Mouse (Mus musculus): ENCODE measurements around the gene Thsd4.
"Not testable (repeated sequence)": the region's sequence is repeated elsewhere in the genome, so short reads cannot be mapped to it uniquely, and the experiment has no call there.

Gene Thsd4

GRCm38 (mm10) chr9:60224039-60224695 is 297.7 kb downstream of the Thsd4 start:
- no peak for DNase-seq (ENCODE audit: low spot score in 2 of 2)

GRCm38 (mm10) chr9:60220431-60220830 is 301.4 kb downstream of the Thsd4 start:
- no peak for DNase-seq (ENCODE audit: low spot score in 2 of 2)

- no peak for DNase-seq (ENCODE audit: low spot score in 2 of 2)
These were observed 303.4 kb downstream of the Thsd4 start for GRCm38 (mm10) chr9:60218396-60218795.

GRCm38 (mm10) chr9:60216029-60216428 is 305.8 kb downstream of the Thsd4 start:
- DNase-seq (ENCODE audit: low spot score in 2 of 2), result no peak

- DNase-seq (ENCODE audit: low spot score in 2 of 2), result no peak
These were observed 308.7 kb downstream of the Thsd4 start for GRCm38 (mm10) chr9:60213111-60213510.

GRCm38 (mm10) chr9:60208843-60209242 is 313.0 kb downstream of the Thsd4 start:
- no peak for DNase-seq (ENCODE audit: low spot score in 2 of 2)

GRCm38 (mm10) chr9:60203141-60203540 is 318.7 kb downstream of the Thsd4 start:
- DNase-seq (ENCODE audit: low spot score in 2 of 2), result no peak

- no peak for DNase-seq (ENCODE audit: low spot score in 2 of 2)
These were observed 321.4 kb downstream of the Thsd4 start for GRCm38 (mm10) chr9:60200436-60200835.

GRCm38 (mm10) chr9:60198530-60199200 is 323.2 kb downstream of the Thsd4 start:
- no peak for DNase-seq (ENCODE audit: low spot score in 2 of 2)

- DNase-seq (ENCODE audit: low spot score in 2 of 2), result no peak
These were observed 326.3 kb downstream of the Thsd4 start for GRCm38 (mm10) chr9:60195502-60195901.

GRCm38 (mm10) chr9:60194905-60195304 is 326.9 kb downstream of the Thsd4 start:
- no peak for DNase-seq (ENCODE audit: low spot score in 2 of 2)

GRCm38 (mm10) chr9:60192321-60192720 is 329.5 kb downstream of the Thsd4 start:
- DNase-seq (ENCODE audit: low spot score in 2 of 2), result no peak

- DNase-seq (ENCODE audit: low spot score in 2 of 2), result no peak
These were observed 334.4 kb downstream of the Thsd4 start for GRCm38 (mm10) chr9:60187437-60187836.

- DNase-seq (ENCODE audit: low spot score in 2 of 2), result no peak
These were observed 334.9 kb downstream of the Thsd4 start for GRCm38 (mm10) chr9:60186948-60187347.

- no peak for DNase-seq (ENCODE audit: low spot score in 2 of 2)
These were observed 337.8 kb downstream of the Thsd4 start for GRCm38 (mm10) chr9:60184083-60184482.

GRCm38 (mm10) chr9:60182371-60182770 is 339.5 kb downstream of the Thsd4 start:
- DNase-seq (ENCODE audit: low spot score in 2 of 2), result no peak

- DNase-seq (ENCODE audit: low spot score in 2 of 2), result no peak
These were observed 340.9 kb downstream of the Thsd4 start for GRCm38 (mm10) chr9:60180936-60181335.

- no peak for DNase-seq (ENCODE audit: low spot score in 2 of 2)
These were observed 341.7 kb downstream of the Thsd4 start for GRCm38 (mm10) chr9:60180114-60180513.

- no peak for DNase-seq (ENCODE audit: low spot score in 2 of 2)
These were observed 345.5 kb downstream of the Thsd4 start for GRCm38 (mm10) chr9:60176311-60176710.

GRCm38 (mm10) chr9:60172459-60173060 is 349.3 kb downstream of the Thsd4 start:
- not testable (repeated sequence) for DNase-seq (ENCODE audit: low spot score in 2 of 2)

- DNase-seq (ENCODE audit: low spot score in 2 of 2), result no peak
These were observed 354.9 kb downstream of the Thsd4 start for GRCm38 (mm10) chr9:60166990-60167389.

GRCm38 (mm10) chr9:60160855-60161254 is 361.0 kb downstream of the Thsd4 start:
- no peak for DNase-seq (ENCODE audit: low spot score in 2 of 2)

- DNase-seq (ENCODE audit: low spot score in 2 of 2), result no peak
These were observed 361.7 kb downstream of the Thsd4 start for GRCm38 (mm10) chr9:60160194-60160593.

All from urinary bladder, adult 18-20 months (tissue).